ENCODE assay signal across 8 mouse cellular contexts in the genomic region with DNA sequence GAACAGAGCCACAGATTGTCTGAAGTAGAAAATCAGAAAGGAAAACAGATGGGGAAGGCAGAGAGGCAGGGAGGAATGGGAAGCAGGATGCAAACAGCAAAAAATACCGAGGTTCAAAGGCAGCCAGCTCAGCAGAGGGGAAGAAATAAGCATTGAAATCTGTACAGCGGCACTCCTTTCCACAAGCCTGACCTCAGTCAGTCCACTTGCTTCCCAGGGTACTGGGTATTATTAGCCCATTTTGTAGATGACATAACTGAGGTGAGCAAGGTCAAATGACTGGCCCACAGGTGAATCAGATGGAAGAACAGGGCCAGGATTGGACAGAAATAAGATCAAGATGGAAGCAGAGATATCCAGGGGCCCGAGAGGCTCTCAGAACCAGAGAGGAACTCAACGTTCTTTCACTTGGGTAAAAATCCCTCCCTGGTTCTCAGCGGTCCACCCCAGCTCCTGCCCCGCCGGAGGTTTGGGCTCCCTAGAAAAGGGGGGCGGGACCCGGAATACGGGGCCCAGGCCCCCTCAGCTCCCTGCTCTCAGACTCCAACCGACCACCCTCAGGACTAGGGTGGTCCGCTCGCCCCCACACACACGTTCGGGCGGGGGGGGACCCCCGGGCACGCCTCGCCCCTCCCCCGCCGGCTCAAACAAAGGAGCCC. TPM values are rescaled to one million over a fixed set of nuclear protein-coding genes. Genes with fewer than 3 reads are reported as not detected.
A peak's percentile ranks its signal among the peaks of the same experiment; 100 is the strongest.
DNase-seq lines count a peak whose midpoint lies in the region; ATAC-seq and TF ChIP-seq lines count a peak whose summit lies in the region.

No protein-coding gene starts in this region.

- no peaks in the 10 kb centered on the region for H3K9me3 ChIP-seq in forebrain, embryonic 10.5 days
- H3K9me3 ChIP-seq in liver, embryonic 12.5 days (replicated peaks), result no peaks in the 10 kb centered on the region

- TF ChIP-seq POLR2A in heart, adult 2 months (IDR thresholded peaks at IDR 0.05; ENCODE audit: insufficient read depth, low read depth, low read length), result no peak

- H3K9ac ChIP-seq in heart, adult 2 months (ENCODE audit: low read depth, low read length), result peak overlapping the region; percentile 85
- H3K9ac ChIP-seq in liver, embryonic 12.5 days, result peak overlapping the region; percentile 65

- no peaks in the 10 kb centered on the region for H3K27me3 ChIP-seq in heart, adult 2 months (ENCODE audit: control insufficient read depth, insufficient read depth, low read length)
- no peaks in the 10 kb centered on the region for H3K27me3 ChIP-seq in C2C12 (ENCODE audit: control insufficient read depth, insufficient read depth, insufficient read length)
- peaks cover 25% of the 10 kb centered on the region for H3K27me3 ChIP-seq in forebrain, embryonic 10.5 days (ENCODE audit: poor library complexity, severe bottlenecking)
- peaks cover 74% of the 10 kb centered on the region for H3K27me3 ChIP-seq in liver, embryonic 12.5 days (replicated peaks)

- H3K79me2 ChIP-seq in heart, adult 2 months (replicated peaks; ENCODE audit: control insufficient read depth, insufficient read depth, low read length), result no peaks in the 10 kb centered on the region
- H3K79me2 ChIP-seq in C2C12 (ENCODE audit: control insufficient read depth, insufficient read depth), result peaks cover 17% of the 10 kb centered on the region

- no peak for TF ChIP-seq CTCF in heart, adult 2 months (IDR thresholded peaks at IDR 0.05)
- TF ChIP-seq CTCF in C2C12 (IDR thresholded peaks at IDR 0.05; ENCODE audit: control insufficient read depth, insufficient read depth, insufficient read length), result no peak

- H3K4me1 ChIP-seq in heart, adult 2 months (ENCODE audit: control insufficient read depth, insufficient read depth, low read length), result peaks cover 2% of the 10 kb centered on the region; the same call in 1 of the 2 replicates
- H3K4me1 ChIP-seq in forebrain, embryonic 10.5 days, result peaks cover 85% of the 10 kb centered on the region
- peaks cover 23% of the 10 kb centered on the region for H3K4me1 ChIP-seq in liver, embryonic 12.5 days

- peak overlapping the region; percentile 82 for H3ac ChIP-seq in C2C12 (ENCODE audit: control insufficient read depth, insufficient read length, low read depth)

- 4% methylated on average over 21 of the region's 21 CpGs for WGBS in heart, adult 2 months
- under 1% methylated on average over 21 of the region's 21 CpGs for WGBS in forebrain, embryonic 10.5 days
- WGBS in liver, embryonic 12.5 days (ENCODE audit: insufficient replicate concordance), result 2% methylated on average over 21 of the region's 21 CpGs

- intact Hi-C loops in heart, adult 2 months (cut with DNase I), result no loop called here
- intact Hi-C loops in left cerebral cortex, postnatal 36 days (cut with DNase I), result no loop called here

- H3K79me3 ChIP-seq in C2C12 (ENCODE audit: low read depth), result no peaks in the 10 kb centered on the region

- no peak overlapping the region; the same call in 1 of the 2 replicates for H3K27ac ChIP-seq in heart, adult 2 months
- peak overlapping the region; percentile 98 for H3K27ac ChIP-seq in forebrain, embryonic 10.5 days
- H3K27ac ChIP-seq in liver, embryonic 12.5 days, result no peak overlapping the region

- H3K36me3 ChIP-seq in heart, adult 2 months (ENCODE audit: control insufficient read depth, insufficient read depth, low read length), result no peaks in the 10 kb centered on the region
- H3K36me3 ChIP-seq in C2C12 (ENCODE audit: control insufficient read depth, insufficient read depth), result no peaks in the 10 kb centered on the region
- peaks cover 42% of the 10 kb centered on the region for H3K36me3 ChIP-seq in forebrain, embryonic 10.5 days (replicated peaks)
- H3K36me3 ChIP-seq in liver, embryonic 12.5 days, result no peaks in the 10 kb centered on the region

- no peak; the same call in 1 of the 2 replicates for ATAC-seq in liver, embryonic 12.5 days
- ATAC-seq in activated CD4-positive, CD25-positive, alpha-beta regulatory T cell, adult 4 months, result no peak

- H3K4me3 ChIP-seq in heart, adult 2 months, result peak overlapping the region; percentile 71
- peak overlapping the region; percentile 80 for H3K4me3 ChIP-seq in C2C12 (ENCODE audit: insufficient read depth, poor library complexity, severe bottlenecking)
- H3K4me3 ChIP-seq in forebrain, embryonic 10.5 days, result peak overlapping the region; percentile 88
- peak overlapping the region; percentile 62 for H3K4me3 ChIP-seq in liver, embryonic 12.5 days

- no peak for TF ChIP-seq EP300 in heart, adult 2 months (IDR thresholded peaks at IDR 0.05; ENCODE audit: insufficient read depth, low read depth, low read length)

- peak overlapping the region; percentile 85 for H3K4me2 ChIP-seq in liver, embryonic 12.5 days

- no peak for DNase-seq in heart, adult 2 months
- DNase-seq in heart, postnatal 4 days, result no peak
- DNase-seq in forebrain, embryonic 10.5 days (ENCODE audit: extremely low spot score, low spot score), result no peak
- DNase-seq in left cerebral cortex, postnatal 36 days (ENCODE audit: low spot score in 2 of 2), result no peak
- DNase-seq in frontal cortex, adult 2 months (ENCODE audit: extremely low spot score in 1 of 2, low spot score in 1 of 2), result no peak

TF ChIP-seq in C2C12, 6 proteins besides CTCF, POLR2A, EP300 and RAD21:
- TF ChIP-seq MYOD1 (IDR thresholded peaks at IDR 0.05; ENCODE audit: control insufficient read depth, insufficient read length, low read depth) (no peak), MYOG (IDR thresholded peaks at IDR 0.05; ENCODE audit: control insufficient read depth, extremely low read depth, insufficient read length) (no peak), FOSL1 (IDR thresholded peaks at IDR 0.05; ENCODE audit: insufficient read depth, low read length, poor library complexity, severe bottlenecking) (no peak), CEBPB (IDR thresholded peaks at IDR 0.05; ENCODE audit: low read depth) (no peak), MAX (IDR thresholded peaks at IDR 0.05) (no peak), USF1 (IDR thresholded peaks at IDR 0.05; ENCODE audit: low read depth) (no peak)

RNA-seq across cellular contexts. Expression of a gene that starts 0.6 kb away (rescaled TPM):
- total RNA-seq in heart, adult 2 months (2021), result under 1 TPM; 0.21 to 0.36 TPM
- polyA plus RNA-seq in heart, adult 2 months (2012; rRNA removed), result 0.64 and 0.86 TPM in 2 replicates
- total RNA-seq in heart, postnatal 4 days (2021), result 1 to 10 TPM; 3.1 to 3.7 TPM
- 13.3 TPM for polyA plus RNA-seq in C2C12 (2012; fragmentation: generic; extraction: Trizol)
- polyA plus RNA-seq in forebrain, embryonic 10.5 days (2016; fragmentation: Nextera tagmentation; extraction: Ambion mirVana), result 27.6 and 28.7 TPM in 2 replicates
- 2.1 and 2.3 TPM in 2 replicates for polyA plus RNA-seq in liver, embryonic 12.5 days (2016; fragmentation: Nextera tagmentation; extraction: Ambion mirVana)
- 1 to 10 TPM in 1 of 2 experiments, not detected in 1; 1.2 TPM for total RNA-seq in left cerebral cortex, postnatal 36 days (2021)
- polyA plus RNA-seq in frontal cortex, adult 2 months (2012; rRNA removed), result 0.76 and 1.2 TPM in 2 replicates
- under 1 TPM; 0.28 to 0.50 TPM for polyA plus RNA-seq in activated CD4-positive, CD25-positive, alpha-beta regulatory T cell, adult 4 months (2017; shearing (Covaris generic))

RNA-seq across cellular contexts. Expression of a gene that starts 12.6 kb away (rescaled TPM):
- total RNA-seq in heart, adult 2 months (2021), result 10 to 100 TPM; 56.8 to 59.2 TPM
- 95.6 and 95.7 TPM in 2 replicates for polyA plus RNA-seq in heart, adult 2 months (2012; rRNA removed)
- total RNA-seq in heart, postnatal 4 days (2021), result 10 to 100 TPM; 93.6 to 95.2 TPM
- polyA plus RNA-seq in C2C12 (2012; fragmentation: generic; extraction: Trizol), result 60.2 TPM
- polyA plus RNA-seq in forebrain, embryonic 10.5 days (2016; fragmentation: Nextera tagmentation; extraction: Ambion mirVana), result 32.1 and 39.5 TPM in 2 replicates
- 14.1 and 14.5 TPM in 2 replicates for polyA plus RNA-seq in liver, embryonic 12.5 days (2016; fragmentation: Nextera tagmentation; extraction: Ambion mirVana)
- total RNA-seq in left cerebral cortex, postnatal 36 days (2021), result 100 to 1,000 TPM in 1 of 2 experiments, 10 to 100 TPM in 1; 96.1 to 120 TPM
- polyA plus RNA-seq in frontal cortex, adult 2 months (2012; rRNA removed), result 148 and 157 TPM in 2 replicates
- polyA plus RNA-seq in activated CD4-positive, CD25-positive, alpha-beta regulatory T cell, adult 4 months (2017; shearing (Covaris generic)), result 10 to 100 TPM in 1 of 2 experiments, 1 to 10 TPM in 1; 7.7 to 12.7 TPM

RNA-seq across cellular contexts. Expression of a gene that starts 14.4 kb away (rescaled TPM):
- not detected for total RNA-seq in heart, adult 2 months (2021)
- polyA plus RNA-seq in heart, adult 2 months (2012; rRNA removed), result 0.09 TPM in 1 of 2 replicates, not detected in the other
- under 1 TPM in 1 of 2 experiments, not detected in 1; 0.26 TPM for total RNA-seq in heart, postnatal 4 days (2021)
- 2.9 TPM for polyA plus RNA-seq in C2C12 (2012; fragmentation: generic; extraction: Trizol)
- 3.0 and 4.0 TPM in 2 replicates for polyA plus RNA-seq in forebrain, embryonic 10.5 days (2016; fragmentation: Nextera tagmentation; extraction: Ambion mirVana)
- 0.65 and 1.0 TPM in 2 replicates for polyA plus RNA-seq in liver, embryonic 12.5 days (2016; fragmentation: Nextera tagmentation; extraction: Ambion mirVana)
- total RNA-seq in left cerebral cortex, postnatal 36 days (2021), result 10 to 100 TPM; 50.4 to 59.5 TPM
- polyA plus RNA-seq in frontal cortex, adult 2 months (2012; rRNA removed), result 68.0 and 78.5 TPM in 2 replicates
- not detected for polyA plus RNA-seq in activated CD4-positive, CD25-positive, alpha-beta regulatory T cell, adult 4 months (2017; shearing (Covaris generic))

RNA-seq across cellular contexts. Expression of a gene that starts 24.6 kb away (rescaled TPM):
- not detected for total RNA-seq in heart, adult 2 months (2021)
- 0.09 and 0.35 TPM in 2 replicates for polyA plus RNA-seq in heart, adult 2 months (2012; rRNA removed)
- under 1 TPM; 0.14 to 0.23 TPM for total RNA-seq in heart, postnatal 4 days (2021)
- polyA plus RNA-seq in C2C12 (2012; fragmentation: generic; extraction: Trizol), result 0.01 TPM
- 0.06 and 0.16 TPM in 2 replicates for polyA plus RNA-seq in forebrain, embryonic 10.5 days (2016; fragmentation: Nextera tagmentation; extraction: Ambion mirVana)
- 0.05 and 0.06 TPM in 2 replicates for polyA plus RNA-seq in liver, embryonic 12.5 days (2016; fragmentation: Nextera tagmentation; extraction: Ambion mirVana)
- total RNA-seq in left cerebral cortex, postnatal 36 days (2021), result under 1 TPM; 0.23 to 0.39 TPM
- polyA plus RNA-seq in frontal cortex, adult 2 months (2012; rRNA removed), result 0.68 and 0.86 TPM in 2 replicates
- under 1 TPM in 1 of 2 experiments, not detected in 1; 0.15 TPM for polyA plus RNA-seq in activated CD4-positive, CD25-positive, alpha-beta regulatory T cell, adult 4 months (2017; shearing (Covaris generic))

RNA-seq across cellular contexts. Expression of a gene that starts 27.9 kb away (rescaled TPM):
- total RNA-seq in heart, adult 2 months (2021), result not detected
- polyA plus RNA-seq in heart, adult 2 months (2012; rRNA removed), result 0.18 and 0.23 TPM in 2 replicates
- total RNA-seq in heart, postnatal 4 days (2021), result under 1 TPM; 0.21 to 0.72 TPM
- 0.20 TPM for polyA plus RNA-seq in C2C12 (2012; fragmentation: generic; extraction: Trizol)
- polyA plus RNA-seq in forebrain, embryonic 10.5 days (2016; fragmentation: Nextera tagmentation; extraction: Ambion mirVana), result 0.23 TPM in 1 of 2 replicates, not detected in the other
- not detected in 2 replicates for polyA plus RNA-seq in liver, embryonic 12.5 days (2016; fragmentation: Nextera tagmentation; extraction: Ambion mirVana)
- total RNA-seq in left cerebral cortex, postnatal 36 days (2021), result not detected
- polyA plus RNA-seq in frontal cortex, adult 2 months (2012; rRNA removed), result 0.08 TPM in 2 replicates
- polyA plus RNA-seq in activated CD4-positive, CD25-positive, alpha-beta regulatory T cell, adult 4 months (2017; shearing (Covaris generic)), result under 1 TPM; 0.54 to 0.79 TPM

Comparison
In these comparisons a context has a peak if more than half of its experiments do, and no peak if none do; other contexts are left out.
1. RNA of a gene that starts 14.4 kb away (polyA plus RNA-seq): 68.0 to 78.5 TPM in frontal cortex, adult 2 months; 3.0 to 4.0 TPM in forebrain, embryonic 10.5 days, 2.9 TPM in C2C12 (single experiment), 0.65 to 1.0 TPM in liver, embryonic 12.5 days, 0.09 TPM in heart, adult 2 months and not detected in activated CD4-positive, CD25-positive, alpha-beta regulatory T cell, adult 4 months; every median in the first group is over 10 times any median in the second.
2. Peak in every context shown above with its lines, with median percentiles within 50 percentile points of each other: H3K4me3 ChIP-seq.